Mouse (Mus musculus) MEL (cell line): Measurements from ENCODE around the gene Ppdpf. TPM values are rescaled to one million over a fixed set of nuclear protein-coding genes. Genes with fewer than 3 reads are reported as not detected.

Experiments
- DNase-seq: peaks from one replicate; pipeline ENCODE4 v3.0.0; 2011; ENCODE audit warnings: low read depth, low spot score
- H3K27ac ChIP-seq: 2 replicates; pipeline ENCODE4 v1.5.1; 2012; ENCODE audit warnings: low read depth, mild to moderate bottlenecking, control low read depth, low read length, moderate library complexity; ENCODE audit not compliant: control insufficient read depth
- H3K27me3 ChIP-seq, 2 experiments: fragments of 150-350 bp in 1 of 2; sonication (generic) in 1 of 2; 2 replicates each; pipeline ENCODE4 v1.6.1; 2012; ENCODE audit warnings: low read length in 2 of 2, mild to moderate bottlenecking in 2 of 2, improper control_type of control experiment in 1 of 2, moderate library complexity in 1 of 2; ENCODE audit not compliant: insufficient read depth in 2 of 2, control insufficient read depth in 1 of 2
- H3K36me3 ChIP-seq, 2 experiments: 2 replicates each; pipeline ENCODE4 v1.6.1; 2012 to 2014; ENCODE audit warnings: low read length in 2 of 2, improper control_type of control experiment in 1 of 2, inconsistent platforms in 1 of 2, mild to moderate bottlenecking in 1 of 2; ENCODE audit not compliant: insufficient read depth in 2 of 2, control insufficient read depth in 1 of 2
- H3K4me1 ChIP-seq, 2 experiments: fragments of 150-350 bp in 1 of 2; sonication (generic) in 1 of 2; 2 replicates each; pipeline ENCODE4 v1.6.1; 2012; ENCODE audit warnings: low read length in 2 of 2, improper control_type of control experiment in 1 of 2, mild to moderate bottlenecking in 1 of 2; ENCODE audit not compliant: insufficient read depth in 2 of 2, control insufficient read depth in 1 of 2
- H3K4me3 ChIP-seq, 2 experiments: fragments of 150-350 bp in 1 of 2; sonication (generic) in 1 of 2; 2 replicates each; pipeline ENCODE4 v1.5.1; 2012; ENCODE audit warnings: low read depth in 2 of 2, low read length in 2 of 2, mild to moderate bottlenecking in 2 of 2, moderate library complexity in 2 of 2, control low read depth in 1 of 2, improper control_type of control experiment in 1 of 2; ENCODE audit not compliant: control insufficient read depth in 1 of 2, insufficient read depth in 1 of 2
- H3K79me2 ChIP-seq: 2 replicates; pipeline ENCODE4 v1.6.1; 2012; ENCODE audit warnings: mild to moderate bottlenecking, low read length, moderate library complexity; ENCODE audit not compliant: control insufficient read depth, poor library complexity, insufficient read depth
- H3K9ac ChIP-seq: 2 replicates; pipeline ENCODE4 v1.6.1; 2012; ENCODE audit warnings: low read depth, mild to moderate bottlenecking, control low read depth, low read length, moderate library complexity; ENCODE audit not compliant: control insufficient read depth, poor library complexity, severe bottlenecking
- H3K9me3 ChIP-seq: fragments of 150-350 bp; sonication (generic); replicated peaks from 2 replicates; pipeline ENCODE4 v1.6.1; 2012; ENCODE audit warnings: mild to moderate bottlenecking, low read length, improper control_type of control experiment, moderate library complexity; ENCODE audit not compliant: insufficient read depth
- BHLHE40 ChIP-seq: IDR thresholded peaks from 2 replicates; pipeline ENCODE4 v1.6.1; 2012; ENCODE audit warnings: low read depth, mild to moderate bottlenecking, inconsistent platforms, low read length, improper control_type of control experiment, borderline replicate concordance
- E2F4 ChIP-seq: IDR thresholded peaks from 2 replicates; pipeline ENCODE4 v1.6.1; 2011; ENCODE audit warnings: low read depth, low read length, improper control_type of control experiment, borderline replicate concordance
- ELF1 ChIP-seq: IDR thresholded peaks from 2 replicates; pipeline ENCODE4 v1.6.1; 2014; ENCODE audit warnings: low read depth, mild to moderate bottlenecking, inconsistent platforms, low read length, improper control_type of control experiment, moderate library complexity
- ETS1 ChIP-seq: IDR thresholded peaks from 2 replicates; pipeline ENCODE4 v1.6.1; 2012; ENCODE audit warnings: low read depth, mild to moderate bottlenecking, inconsistent platforms, low read length, improper control_type of control experiment, moderate library complexity
- HCFC1 ChIP-seq: IDR thresholded peaks from 2 replicates; pipeline ENCODE4 v1.6.1; 2012; ENCODE audit warnings: low read depth, mild to moderate bottlenecking, inconsistent platforms, low read length, improper control_type of control experiment, moderate library complexity
- MAX ChIP-seq: IDR thresholded peaks from 2 replicates; pipeline ENCODE4 v1.6.1; 2011; ENCODE audit warnings: low read length, improper control_type of control experiment
- MEF2A ChIP-seq: IDR thresholded peaks from 2 replicates; pipeline ENCODE4 v1.6.1; 2014; ENCODE audit warnings: low read depth, mild to moderate bottlenecking, inconsistent platforms, low read length, improper control_type of control experiment; ENCODE audit not compliant: poor library complexity, insufficient replicate concordance, severe bottlenecking; ENCODE audit errors: extremely low read depth
- MYC ChIP-seq: IDR thresholded peaks from 2 replicates; pipeline ENCODE4 v1.6.1; 2011; ENCODE audit warnings: low read depth, mild to moderate bottlenecking, low read length, improper control_type of control experiment, moderate library complexity
- SMC3 ChIP-seq: IDR thresholded peaks from 2 replicates; pipeline ENCODE4 v1.6.1; 2011; ENCODE audit warnings: low read depth, low read length, improper control_type of control experiment
- TAL1 ChIP-seq: IDR thresholded peaks from 2 replicates; pipeline ENCODE4 v1.6.1; 2012; ENCODE audit warnings: mild to moderate bottlenecking, inconsistent platforms, low read length, moderate library complexity, mixed read lengths
- TBP ChIP-seq: IDR thresholded peaks from 2 replicates; pipeline ENCODE4 v1.8.0; 2011; ENCODE audit warnings: low read depth, low read length, improper control_type of control experiment
- UBTF ChIP-seq: IDR thresholded peaks from 2 replicates; pipeline ENCODE4 v1.6.1; 2012; ENCODE audit warnings: low read depth, mild to moderate bottlenecking, inconsistent platforms, low read length, improper control_type of control experiment, moderate library complexity, borderline replicate concordance; ENCODE audit not compliant: insufficient read depth
- USF1 ChIP-seq: IDR thresholded peaks from 2 replicates; pipeline ENCODE4 v1.6.1; 2014; ENCODE audit warnings: low read depth, mild to moderate bottlenecking, inconsistent platforms, low read length, improper control_type of control experiment, moderate library complexity
- ZKSCAN1 ChIP-seq: IDR thresholded peaks from 2 replicates; pipeline ENCODE4 v1.6.1; 2012; ENCODE audit warnings: low read depth, mild to moderate bottlenecking, inconsistent platforms, low read length, improper control_type of control experiment, moderate library complexity
- ZMIZ1 ChIP-seq: IDR thresholded peaks from 2 replicates; pipeline ENCODE4 v1.6.1; 2012; ENCODE audit warnings: low read depth, mild to moderate bottlenecking, inconsistent platforms, low read length, improper control_type of control experiment, moderate library complexity
- ZNF384 ChIP-seq: IDR thresholded peaks from 2 replicates; pipeline ENCODE4 v1.6.1; 2012; ENCODE audit warnings: low read depth, mild to moderate bottlenecking, inconsistent platforms, low read length, improper control_type of control experiment
- polyA plus RNA-seq, 2 experiments: library from polyadenylated mRNA; stranded (reverse) in 1 of 2; unstranded in 1 of 2; fragments of >175 nt in 1 of 2; fragments of >200 nt in 1 of 2; gene quantifications; 2 replicates each; pipeline versions ENCODE4 v1.2.1 to v1.2.4; 2012; ENCODE audit warnings: low replicate concordance in 2 of 2, low read depth in 1 of 2; ENCODE audit not compliant: insufficient read length in 2 of 2, insufficient read depth in 1 of 2, missing spikeins in 1 of 2
- total RNA-seq: library from RNA; depleted of rRNA; stranded (reverse); fragments of 300-350 nt; gene quantifications from 2 replicates; pipeline ENCODE4 v1.2.3, GENCODE M21; 2012

Gene Ppdpf
- total and polyA plus RNA-seq, 3 experiments: 20.2 to 73.4 TPM; not detected in 1

DNA sequence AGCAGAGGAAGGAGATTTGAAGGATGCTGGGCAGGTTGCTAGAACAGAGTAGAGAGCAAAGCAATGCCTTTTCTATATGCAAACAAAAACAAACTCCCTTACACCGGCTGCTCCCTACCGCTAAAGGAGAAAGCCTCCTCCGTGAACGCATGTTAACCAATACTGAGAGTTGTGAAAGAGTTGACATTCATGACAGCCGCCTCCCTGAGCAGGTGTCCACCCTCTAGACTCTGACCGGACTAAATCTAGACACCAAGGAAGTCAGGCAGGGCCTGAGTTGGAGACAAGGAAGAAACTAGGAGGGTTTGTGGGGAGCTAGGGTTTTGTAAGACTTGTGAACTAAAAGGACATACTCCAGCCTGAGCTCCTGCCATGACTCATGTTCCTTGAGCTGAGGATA is 15.8 kb downstream of the Ppdpf start:
- Histone ChIP-seq H3K27me3 (peaks cover 2 to 3% of the 10 kb centered on the region in 2 experiments; a peak in 2 of 4 replicates), H3K36me3 (no peaks in the 10 kb centered on the region), H3K79me2 (no peaks in the 10 kb centered on the region), H3K4me1 (no peaks in the 10 kb centered on the region), H3K9me3 (no peaks in the 10 kb centered on the region), H3K27ac (no peak overlapping the region), H3K9ac (no peak overlapping the region), H3K4me3 (no peak overlapping the region)
- TF ChIP-seq ZNF384 (no peak), MYC (no peak), ELF1 (no peak), MAX (no peak)
- no peak for DNase-seq

GRCm38 (mm10) chr2:181205678-181206077 is 18.6 kb downstream of the Ppdpf start:
- no peak overlapping the region for H3K4me3 ChIP-seq
- H3K27me3 ChIP-seq: no peaks in the 10 kb centered on the region; a peak in 2 of 4 replicates
- no peaks in the 10 kb centered on the region for H3K4me1 ChIP-seq

GRCm38 (mm10) chr2:181206118-181206517 is 19.1 kb downstream of the Ppdpf start:
- no peaks in the 10 kb centered on the region for H3K36me3 ChIP-seq
- no peak overlapping the region for H3K9ac ChIP-seq
- H3K27ac ChIP-seq: no peak overlapping the region
- H3K9me3 ChIP-seq: no peaks in the 10 kb centered on the region
- DNase-seq: no peak
- TF ChIP-seq ZMIZ1 (no peak), TBP (no peak), USF1 (peak; percentile 23; the same call in 1 of the 2 replicates), MAX (no peak)
- TF ChIP-seq, all 39 proteins: peak for 1
- Histone ChIP-seq H3K27me3 (no peaks in the 10 kb centered on the region; a peak in 2 of 4 replicates), H3K4me3 (no peak overlapping the region), H3K79me2 (no peaks in the 10 kb centered on the region), H3K4me1 (no peaks in the 10 kb centered on the region)

More at GRCm38 (mm10) chr2:181205678-181206077, 18.6 kb downstream of the Ppdpf start:
- TF ChIP-seq ETS1: no peak
- no peak for DNase-seq
- no peaks in the 10 kb centered on the region for H3K9me3 ChIP-seq
- H3K79me2 ChIP-seq: no peaks in the 10 kb centered on the region
- H3K36me3 ChIP-seq: no peaks in the 10 kb centered on the region
- no peak overlapping the region for H3K27ac ChIP-seq
- no peak overlapping the region for H3K9ac ChIP-seq

DNA sequence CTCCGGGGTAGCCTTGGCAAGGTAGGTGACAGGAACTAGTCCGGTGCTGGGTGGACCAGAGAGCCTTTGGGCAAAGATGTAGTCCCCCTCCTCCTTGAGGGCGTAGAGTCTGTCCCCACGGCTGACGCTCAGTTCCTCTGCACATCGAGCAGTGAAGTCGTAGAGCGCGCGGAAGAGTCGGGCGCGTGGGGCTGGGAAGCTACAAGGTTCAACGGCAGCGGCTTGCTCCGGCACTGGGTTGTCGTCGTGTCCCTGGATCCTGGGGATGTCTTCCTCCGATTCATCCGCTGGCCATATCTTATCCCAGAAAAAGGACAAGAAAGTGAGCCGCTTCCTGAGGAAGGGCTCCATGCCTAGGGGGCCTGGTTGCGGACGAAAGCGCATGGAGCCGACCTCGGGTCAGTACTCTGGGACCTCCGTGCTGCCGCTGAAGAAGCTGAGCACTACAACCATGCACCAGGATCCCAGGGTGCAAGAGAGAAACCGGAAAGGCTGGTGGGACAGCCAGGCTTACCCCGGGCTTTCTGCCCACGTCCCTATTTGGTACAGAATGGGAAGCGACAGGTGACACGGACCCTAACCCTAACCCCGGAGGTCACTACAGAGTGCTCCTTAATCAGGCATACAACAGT is 25.5 kb downstream of the Ppdpf start:
- no peak for DNase-seq
- Histone ChIP-seq H3K79me2 (no peaks in the 10 kb centered on the region), H3K4me1 (no peaks in the 10 kb centered on the region), H3K27me3 (peaks cover 0 to 1% of the 10 kb centered on the region in 2 experiments; a peak in 2 of 4 replicates), H3K4me3 (no peak overlapping the region), H3K9ac (no peak overlapping the region), H3K9me3 (no peaks in the 10 kb centered on the region), H3K36me3 (no peaks in the 10 kb centered on the region), H3K27ac (no peak overlapping the region)
- TF ChIP-seq HCFC1 (no peak), ZKSCAN1 (no peak), E2F4 (no peak), MEF2A (no peak), ZMIZ1 (no peak), BHLHE40 (no peak), UBTF (no peak), SMC3 (no peak), TAL1 (no peak)
